Mouse (Mus musculus) kidney, postnatal 14 days (tissue): ENCODE measurements around the gene Anxa6.
A peak's percentile ranks its signal among the peaks of the same experiment; 100 is the strongest.
"Not testable (repeated sequence)": the region's sequence is repeated elsewhere in the genome, so short reads cannot be mapped to it uniquely, and the experiment has no call there.

Experiments
- DNase-seq: peaks from one replicate; pipeline ENCODE4 v3.0.0; 2022; ENCODE audit warnings: mixed read lengths

The Anxa6 gene

DNA sequence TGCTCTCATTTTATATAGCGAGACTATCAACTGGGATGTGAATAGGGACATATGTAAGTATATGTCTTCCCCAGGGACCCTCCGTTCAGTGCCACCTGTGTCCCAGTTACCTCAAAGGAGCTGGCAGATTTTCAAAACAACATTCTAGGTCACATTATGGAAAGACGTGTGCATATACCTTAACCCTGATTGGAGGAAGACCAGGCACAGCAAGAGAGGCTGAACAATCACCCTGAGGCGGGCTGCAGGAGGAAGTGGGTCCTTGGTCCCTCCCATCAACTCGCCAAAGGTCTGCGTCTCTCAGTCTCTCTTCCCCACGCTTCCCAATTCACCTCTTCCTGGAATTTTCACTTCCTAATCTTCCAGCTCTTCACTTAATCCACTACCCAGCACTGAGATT, 76.3 kb downstream of the Anxa6 start:
- DNase-seq: no peak

DNA sequence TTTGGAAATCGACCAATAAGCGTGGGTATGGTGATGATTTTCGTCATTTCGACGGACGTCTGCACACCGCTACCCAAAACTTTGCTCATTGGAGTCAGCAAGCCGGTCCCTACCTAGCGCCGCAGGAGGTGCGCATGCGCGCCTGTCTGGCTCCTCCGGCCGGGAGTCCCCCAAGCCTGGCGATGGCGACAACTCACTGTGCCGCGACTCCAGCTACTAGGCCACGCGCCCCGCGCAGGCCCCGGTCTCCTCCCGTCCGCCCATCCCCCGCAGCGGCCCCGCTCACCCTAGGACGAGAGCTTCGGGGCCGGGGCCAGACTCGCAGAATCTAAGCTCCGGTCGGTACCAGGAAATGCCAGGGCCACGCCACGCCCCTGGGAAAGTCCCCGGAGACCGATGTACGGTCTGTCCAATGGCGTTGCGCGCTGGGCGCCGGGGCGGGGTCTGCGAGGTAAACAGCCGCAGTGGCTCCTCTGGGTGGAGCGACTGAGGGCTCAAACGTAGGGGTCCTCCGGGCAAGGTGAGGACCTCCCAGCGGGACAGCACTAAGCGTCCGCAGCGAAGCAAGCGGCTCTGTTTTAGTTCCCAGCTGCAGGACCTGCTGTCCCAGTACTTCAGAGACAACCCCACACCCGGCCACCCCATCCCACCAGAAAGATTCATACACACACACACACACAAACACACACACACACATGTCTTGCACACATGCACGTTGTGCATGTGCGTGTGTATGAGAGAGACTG, 77.3 kb downstream of the Anxa6 start:
- peak; percentile 99 for DNase-seq

DNA sequence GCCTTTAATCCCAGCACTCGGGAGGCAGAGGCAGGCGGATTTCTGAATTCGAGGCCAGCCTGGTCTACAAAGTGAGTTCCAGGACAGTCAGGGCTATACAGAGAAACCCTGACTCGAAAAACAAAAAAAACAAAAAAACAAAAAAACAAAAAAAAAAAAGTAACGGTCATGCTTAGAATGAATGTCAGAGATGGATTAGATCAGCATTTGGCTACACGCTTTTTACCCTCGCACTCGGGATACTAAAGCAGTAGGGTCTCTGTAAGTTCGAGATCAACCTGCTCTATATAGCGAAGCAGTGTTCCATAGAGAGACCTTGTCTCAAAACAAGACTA, 77.9 kb downstream of the Anxa6 start:
- not testable (repeated sequence) for DNase-seq

DNA sequence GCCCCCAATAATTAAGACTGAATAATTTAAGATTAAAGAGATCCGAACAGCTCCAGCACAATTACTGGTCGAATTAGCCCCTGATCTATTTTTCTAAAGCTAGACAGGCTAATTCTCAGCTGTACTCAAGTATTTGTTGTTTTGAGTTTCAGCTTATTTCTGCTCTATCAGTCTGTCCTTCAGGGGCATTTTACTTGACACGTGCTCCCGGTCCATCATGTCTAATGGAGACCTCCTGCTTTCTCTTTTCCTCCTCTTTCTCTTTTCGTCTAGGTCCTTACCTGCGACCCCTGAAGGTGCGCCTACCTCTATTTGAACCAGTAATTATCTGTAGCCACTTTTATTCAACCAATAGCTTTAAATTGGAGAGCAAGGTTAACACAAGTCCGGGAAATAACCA, 78.5 kb downstream of the Anxa6 start:
- DNase-seq: no peak

DNA sequence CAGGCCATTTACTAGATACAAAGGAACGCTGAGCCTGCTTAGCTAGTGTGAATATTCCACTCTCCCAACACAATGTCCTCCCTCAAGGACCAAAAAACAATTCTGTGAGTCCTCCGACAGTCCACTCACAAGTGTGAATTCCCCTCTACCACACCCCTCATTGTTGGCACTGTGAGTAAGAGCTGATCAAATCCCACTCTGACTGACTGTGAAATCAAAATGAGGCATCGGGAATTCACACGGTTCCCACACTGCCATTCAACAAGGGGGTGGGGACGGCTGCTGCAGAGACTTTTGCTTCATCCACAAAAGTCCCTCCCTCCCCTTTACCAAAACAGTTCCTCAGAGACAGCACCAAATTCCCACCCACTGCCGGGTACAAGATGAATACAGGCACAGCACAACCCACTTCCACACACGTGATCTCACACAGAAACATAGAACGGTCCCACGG, 79.2 kb downstream of the Anxa6 start:
- DNase-seq: no peak

DNA sequence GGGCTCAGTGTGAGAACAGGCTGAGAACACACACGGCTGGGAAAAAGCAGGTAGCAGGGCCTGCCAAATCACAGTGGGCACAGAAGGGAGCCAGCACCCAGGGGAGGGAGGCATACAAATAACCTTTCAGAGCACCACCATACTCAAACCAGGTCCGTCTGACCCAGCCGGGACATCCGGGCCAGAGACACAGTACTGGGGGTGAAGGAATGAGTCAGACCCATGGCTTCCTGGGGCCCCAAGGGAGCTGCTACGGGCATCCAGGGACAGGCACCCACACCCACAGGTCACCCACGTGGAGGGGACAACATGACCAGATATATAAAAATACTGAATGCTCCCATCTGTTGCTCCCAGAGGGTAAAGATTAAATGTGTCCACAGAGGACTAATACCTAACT, 80.6 kb downstream of the Anxa6 start:
- no peak for DNase-seq

DNA sequence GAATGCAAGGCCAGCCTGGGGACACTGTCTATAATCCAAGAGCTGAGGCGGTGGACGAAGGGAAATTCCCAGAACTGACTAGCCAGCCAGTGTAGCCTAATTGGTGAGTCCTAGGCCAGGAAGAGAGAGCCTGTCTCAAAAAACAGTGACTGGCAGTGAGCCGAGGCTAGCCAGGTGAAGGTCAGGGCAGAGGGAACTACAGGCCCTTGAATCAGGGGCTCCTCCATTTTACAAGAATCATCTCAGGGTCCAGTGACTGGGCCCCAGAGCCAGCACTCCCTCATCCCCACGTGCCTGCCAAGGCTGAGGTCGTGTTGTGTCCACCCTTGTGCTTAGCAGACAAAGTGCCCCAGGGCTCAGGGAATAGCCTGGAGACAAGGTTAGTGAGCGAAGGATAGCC, 82.6 kb downstream of the Anxa6 start:
- no peak for DNase-seq

DNA sequence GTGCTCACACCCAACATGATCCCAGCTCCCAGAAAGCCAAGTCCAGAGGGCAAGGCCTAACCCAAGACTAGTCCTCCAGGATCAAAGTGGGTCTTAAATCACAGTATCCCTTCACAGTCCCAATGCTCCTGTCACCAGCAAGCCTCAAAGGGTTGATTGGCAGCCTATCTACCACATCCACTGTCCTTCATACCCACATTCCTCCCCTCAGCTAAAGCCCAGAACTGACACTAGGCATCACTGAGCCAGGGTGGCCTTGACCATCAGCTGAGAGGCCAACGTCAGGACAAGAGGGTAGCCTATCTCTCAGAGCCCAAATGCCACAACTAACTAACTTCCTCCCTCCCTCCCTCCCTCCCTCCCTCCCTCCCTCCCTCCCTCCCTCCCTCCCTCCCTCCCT, 83.5 kb downstream of the Anxa6 start:
- DNase-seq: no peak

DNA sequence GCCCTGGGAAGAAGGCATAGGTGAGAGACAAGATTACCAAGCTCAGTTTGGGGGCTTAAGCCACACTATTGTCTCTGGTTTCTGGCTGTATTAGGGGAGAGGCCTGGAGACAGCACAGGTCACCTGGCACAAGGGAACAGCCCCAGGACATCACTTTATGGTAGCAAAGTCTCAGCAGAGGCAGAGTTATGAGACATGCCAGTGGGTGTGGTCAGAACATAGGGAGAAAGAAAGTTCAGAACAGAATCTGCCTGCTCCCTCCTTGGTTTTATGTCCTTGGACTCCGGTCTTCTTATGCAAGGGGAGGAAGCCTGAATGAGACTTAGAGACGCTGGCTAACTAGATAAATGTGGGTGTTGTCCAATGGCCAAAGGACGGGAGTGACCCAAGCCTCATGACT, 88.5 kb downstream of the Anxa6 start:
- no peak for DNase-seq

DNA sequence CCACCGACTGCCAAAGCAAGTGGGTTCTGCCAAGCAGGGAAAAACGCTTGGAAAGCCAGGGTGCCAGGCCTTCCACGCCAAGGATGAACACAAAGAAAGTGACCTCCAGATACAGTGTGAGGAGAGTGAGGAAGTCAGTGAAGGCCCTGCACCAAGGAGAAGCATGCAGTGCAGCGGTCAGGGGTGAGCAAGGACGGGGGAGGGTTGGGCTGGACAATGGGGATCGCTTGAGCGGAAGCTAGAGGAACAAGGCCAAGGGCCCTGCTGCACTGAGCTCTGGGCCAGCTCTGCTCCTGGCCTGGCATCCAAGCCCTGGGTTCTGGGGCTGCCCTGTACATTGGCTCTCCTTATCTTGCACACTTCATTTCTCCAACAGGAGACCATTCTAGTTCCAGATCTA, 93.2 kb downstream of the Anxa6 start:
- DNase-seq: no peak

DNA sequence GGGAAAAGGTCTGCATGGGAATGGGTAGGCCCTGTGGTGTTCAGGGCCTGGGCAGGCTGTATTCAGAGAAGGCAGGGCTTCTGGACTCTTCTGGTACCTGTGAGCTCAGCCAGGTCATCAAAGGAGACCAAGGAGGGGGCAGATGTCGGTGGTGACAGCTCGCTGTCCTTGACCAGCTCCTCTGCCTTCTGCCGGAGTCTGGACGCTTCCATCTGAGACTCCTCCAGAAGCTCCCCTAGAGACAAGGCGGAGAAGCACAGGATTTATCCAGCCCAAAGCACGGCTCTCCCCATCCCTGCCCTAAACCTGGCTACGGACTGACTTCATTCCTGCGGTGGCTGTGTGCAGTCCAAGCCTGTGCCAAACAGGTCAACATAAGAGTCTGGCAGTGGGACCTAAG, 93.7 kb downstream of the Anxa6 start:
- DNase-seq: no peak

DNA sequence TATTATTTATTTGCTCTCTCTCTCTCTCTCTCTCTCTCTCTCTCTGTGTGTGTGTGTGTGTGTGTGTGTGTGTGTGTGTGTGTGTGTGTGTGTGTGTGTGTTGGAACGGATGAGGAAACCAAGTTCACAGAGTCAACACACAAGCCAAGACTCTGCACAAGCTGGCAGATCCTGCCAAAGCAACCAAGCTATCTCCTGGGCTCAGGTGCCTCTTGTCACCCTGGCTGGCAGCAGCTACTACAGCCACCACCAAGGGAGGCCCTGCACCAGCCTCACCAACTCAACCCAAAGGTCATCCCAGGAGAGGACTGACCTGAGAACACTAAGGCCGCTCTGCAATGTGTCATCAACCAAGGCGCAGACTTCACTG, 96.5 kb downstream of the Anxa6 start:
- no peak for DNase-seq

DNA sequence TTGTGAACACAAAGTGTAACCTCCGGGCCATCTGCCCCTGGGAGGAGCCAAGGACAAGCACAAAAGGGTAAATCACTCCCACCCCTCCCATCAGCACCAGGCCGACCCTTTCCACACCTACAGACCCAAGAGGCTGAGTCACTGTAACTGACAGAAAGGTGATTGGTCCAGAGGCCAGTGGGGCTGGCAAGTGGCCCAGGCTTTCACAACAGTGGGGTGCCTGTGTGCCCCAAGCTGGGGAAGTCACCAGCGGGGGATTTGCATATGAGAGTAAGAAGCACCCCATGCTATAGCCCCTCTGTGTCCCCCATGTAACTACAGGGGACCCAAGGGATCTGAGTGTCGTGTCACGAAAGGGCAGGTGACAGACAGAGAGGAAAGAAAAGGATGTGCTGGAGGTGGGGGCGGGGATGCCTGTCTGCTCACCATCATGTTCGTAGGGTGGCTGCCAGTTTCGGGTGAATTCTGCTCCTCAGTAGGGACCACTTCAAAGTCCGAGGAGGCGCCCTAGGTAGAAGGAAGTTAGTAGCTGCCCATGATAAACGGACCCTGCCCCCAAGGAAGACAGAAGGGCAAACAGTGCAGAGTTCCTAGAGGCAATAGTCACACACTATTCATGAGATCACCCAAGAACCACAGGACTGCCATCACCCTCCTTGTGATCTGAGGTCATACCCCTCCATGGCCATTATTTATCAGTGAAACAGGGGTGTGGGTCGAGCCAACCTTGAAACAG, 97.0 kb downstream of the Anxa6 start:
- DNase-seq: no peak

DNA sequence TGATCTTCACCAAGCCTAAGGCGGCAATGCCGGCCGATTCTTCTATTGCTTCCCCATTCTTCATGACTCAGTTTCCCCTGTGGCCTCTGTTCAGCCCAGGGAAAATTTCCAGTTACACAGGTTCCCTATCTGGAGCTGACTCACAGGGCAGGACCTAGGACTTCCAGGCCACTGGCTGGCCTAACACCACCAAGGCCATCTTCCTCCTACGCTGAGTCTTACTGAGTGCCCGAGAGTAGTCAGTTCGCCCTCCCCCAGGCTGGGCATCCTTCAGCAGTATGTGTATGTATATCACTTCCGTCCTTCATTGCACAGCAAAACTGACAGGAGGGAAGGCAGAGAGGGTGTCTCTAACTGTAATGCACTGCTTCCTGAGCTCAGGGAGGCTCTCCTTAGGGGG, 99.0 kb downstream of the Anxa6 start:
- DNase-seq: no peak

DNA sequence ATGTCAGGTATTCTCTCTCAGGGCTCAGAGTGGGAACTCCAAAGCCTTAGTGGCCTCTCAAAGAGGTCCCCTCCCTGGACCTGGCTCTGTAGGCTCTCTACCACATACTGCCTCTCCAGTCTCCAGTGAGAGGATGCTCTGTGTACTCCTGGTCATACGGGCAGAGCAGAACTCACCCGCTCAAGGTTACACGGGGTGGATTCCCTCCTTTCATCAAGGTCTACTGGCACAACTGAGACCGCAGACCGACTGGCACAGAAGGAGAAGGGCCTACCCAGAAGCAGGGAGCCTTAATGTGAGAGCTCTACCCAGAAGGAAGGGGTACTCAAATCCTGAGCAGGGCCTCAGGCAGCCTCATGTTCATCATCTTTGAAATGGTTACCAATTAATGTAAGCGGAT, 100.7 kb downstream of the Anxa6 start:
- no peak for DNase-seq

DNA sequence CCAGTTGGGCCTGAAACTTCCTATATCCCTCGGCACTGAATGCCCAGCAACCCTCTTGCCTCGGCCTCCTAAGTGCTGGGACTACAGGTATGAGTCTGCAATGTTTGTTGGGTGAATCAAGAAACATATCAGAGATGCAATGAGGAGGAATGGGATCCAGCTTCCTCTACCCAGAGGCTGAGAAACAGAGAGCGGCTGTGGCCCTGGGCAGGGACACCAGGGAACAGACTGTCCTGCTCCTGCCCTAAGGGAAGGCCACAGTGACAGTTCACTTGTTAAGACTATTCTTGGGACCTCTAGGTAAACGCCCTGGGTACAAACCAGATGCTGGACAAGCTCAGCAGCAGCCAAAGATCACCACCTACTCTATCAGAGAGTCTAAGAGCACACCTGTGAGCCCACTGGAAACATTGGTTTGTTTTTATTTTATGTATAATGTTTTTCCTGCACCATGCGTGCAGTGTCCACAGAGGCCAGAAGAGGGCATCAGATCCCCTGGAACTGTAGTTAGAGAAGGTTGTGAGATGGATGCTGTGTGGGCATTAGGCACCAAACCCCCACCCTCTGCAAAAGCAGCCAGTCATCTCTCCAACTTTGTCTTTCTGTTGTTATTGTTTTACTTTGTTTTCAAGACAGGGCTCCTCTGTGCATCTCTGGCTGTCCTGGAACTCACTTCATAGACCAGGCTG, 101.7 kb downstream of the Anxa6 start:
- DNase-seq: peak; percentile 61

DNA sequence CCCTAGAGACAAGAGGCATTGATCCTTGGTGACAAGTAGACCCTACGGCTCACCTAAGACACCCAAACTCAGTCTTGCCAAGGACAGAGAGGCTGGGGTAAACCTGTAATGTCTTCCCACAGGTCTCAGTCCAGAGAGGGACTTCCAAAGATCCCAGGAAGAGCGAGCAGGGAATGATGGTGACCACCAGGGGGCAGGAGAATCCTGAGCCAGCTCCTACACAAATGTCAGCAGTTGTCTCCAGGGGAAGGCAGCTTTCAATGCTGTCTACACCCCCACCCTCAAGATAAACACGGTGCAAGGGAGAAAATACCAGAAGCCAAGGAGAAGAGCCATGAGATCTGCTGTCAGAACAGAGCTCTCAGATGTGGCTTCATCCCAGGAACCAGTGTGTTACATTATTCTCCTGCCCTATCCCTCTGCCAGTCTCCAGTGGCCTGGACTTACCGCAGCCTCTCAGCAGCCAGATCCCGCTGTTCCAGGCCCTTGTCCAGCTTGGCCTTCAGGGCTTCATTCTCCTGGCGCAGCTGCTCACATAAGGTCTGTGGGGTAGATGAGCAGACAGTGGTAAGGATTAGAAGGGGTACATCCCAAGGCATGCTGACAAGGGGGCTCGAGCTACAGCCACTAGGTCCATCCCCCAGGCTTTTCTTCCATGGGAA, 102.8 kb downstream of the Anxa6 start:
- DNase-seq: peak; percentile 65

DNA sequence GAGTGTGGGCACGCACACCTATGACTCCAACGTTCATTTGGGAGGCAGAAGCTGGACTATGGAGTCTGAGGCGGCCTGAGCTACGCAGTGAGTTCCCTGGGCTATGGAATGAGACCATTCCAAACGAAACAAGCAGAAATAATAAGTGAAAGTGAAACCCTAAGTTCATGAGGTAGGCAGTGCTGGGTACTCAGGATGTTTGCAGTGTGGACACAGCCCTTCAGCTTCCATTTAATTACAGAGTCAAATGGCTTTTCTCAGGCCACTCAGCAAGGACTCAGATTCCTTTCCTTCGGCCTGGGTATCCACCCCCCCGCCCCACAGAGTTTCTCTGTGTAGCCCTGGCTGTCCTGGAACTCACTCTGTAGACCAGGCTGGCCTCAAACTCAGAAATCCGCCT, 103.5 kb downstream of the Anxa6 start:
- no peak for DNase-seq

DNA sequence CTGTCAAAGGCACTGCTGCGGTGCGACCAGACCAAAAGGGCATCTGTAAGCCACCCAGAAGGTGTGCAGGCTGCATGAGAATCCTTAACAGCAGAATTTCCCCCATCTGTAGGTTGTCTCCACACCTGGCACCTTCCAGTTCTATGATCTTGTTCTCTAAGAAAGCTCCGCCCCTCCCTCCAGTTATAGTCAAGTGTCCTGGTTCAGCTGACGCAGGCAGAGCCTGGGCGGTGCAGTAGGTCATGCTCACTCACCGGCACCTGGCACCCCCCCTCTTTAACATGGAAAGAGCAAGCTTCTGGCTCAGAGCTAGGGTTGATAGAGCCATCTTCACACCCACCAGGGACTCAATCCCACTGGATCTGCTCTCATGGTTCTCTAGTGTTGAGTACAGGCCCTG, 104.0 kb downstream of the Anxa6 start:
- no peak for DNase-seq
